Mouse (Mus musculus) A20 (cell line): ENCODE measurements around the gene Pak3.
A peak's percentile ranks its signal among the peaks of the same experiment; 100 is the strongest.

Experiments
- DNase-seq: peaks from one replicate; pipeline ENCODE4 v3.0.0-alpha.2; 2011; ENCODE audit warnings: low read depth, low spot score

Gene Pak3

DNA sequence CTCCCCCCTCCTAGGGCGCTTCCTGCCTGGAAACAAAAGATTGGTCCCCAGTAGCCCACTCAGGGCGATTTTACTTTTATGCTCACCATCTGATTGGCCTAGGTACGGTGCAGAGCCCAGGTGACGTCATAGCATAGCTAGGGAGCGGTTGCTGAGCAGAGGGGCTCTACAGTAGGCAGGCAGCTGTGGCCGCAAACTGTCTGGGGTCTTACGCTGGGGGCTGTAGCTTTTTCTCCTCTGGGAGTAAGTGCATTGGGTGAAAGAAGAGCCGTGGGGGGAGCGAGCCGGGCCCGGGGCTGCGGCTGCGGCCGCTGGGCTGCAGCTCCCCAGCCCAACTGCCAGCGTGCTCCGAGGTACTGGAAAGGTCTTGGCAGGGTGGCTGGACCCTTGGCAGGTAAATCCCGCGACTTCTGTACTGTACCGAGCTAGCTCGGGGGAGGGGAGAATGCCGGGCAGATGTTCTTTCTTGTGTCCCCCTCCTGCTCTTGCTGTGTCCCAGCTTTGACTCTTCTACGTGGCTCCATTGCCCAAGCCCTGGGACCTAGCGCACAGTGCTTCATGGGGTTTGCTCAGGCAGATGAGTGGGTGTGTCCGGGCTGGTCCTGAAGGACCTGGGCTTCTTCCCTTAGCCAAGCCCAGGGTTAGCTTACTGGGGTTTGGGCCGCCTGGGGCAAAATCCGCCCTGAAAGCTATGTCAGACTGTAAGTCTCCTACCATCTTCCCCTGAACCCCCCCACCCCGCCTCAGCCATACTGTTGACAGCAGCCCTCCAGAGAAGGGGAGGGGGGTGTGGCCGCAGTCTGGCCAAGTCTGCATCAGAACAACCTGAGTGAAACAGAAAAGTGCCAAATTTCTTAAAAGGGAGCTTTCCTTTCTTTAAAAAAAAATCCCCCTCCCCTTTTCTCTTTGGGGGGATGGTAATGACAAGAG is 146.1 kb downstream of the Pak3 start:
- DNase-seq = no peak

DNA sequence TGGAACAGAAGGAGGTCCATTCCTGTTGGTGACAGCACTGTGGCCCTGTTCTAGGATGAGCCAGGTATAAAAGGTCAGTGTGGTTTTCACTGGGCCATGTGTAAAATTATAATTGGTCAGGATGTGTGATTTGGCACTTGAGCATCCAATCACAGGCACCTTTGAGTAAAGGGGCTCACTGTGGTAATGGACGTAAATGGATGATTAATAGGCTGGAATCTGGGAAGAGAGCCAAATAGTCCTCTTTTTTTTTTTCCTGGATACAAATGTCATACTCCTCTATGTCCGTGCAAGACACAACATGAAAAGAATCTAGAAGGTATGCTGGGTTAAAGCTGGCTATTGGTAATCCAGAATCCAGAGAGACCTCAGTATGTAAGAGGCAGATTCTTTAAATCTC is 147.4 kb downstream of the Pak3 start:
- no peak for DNase-seq

DNA sequence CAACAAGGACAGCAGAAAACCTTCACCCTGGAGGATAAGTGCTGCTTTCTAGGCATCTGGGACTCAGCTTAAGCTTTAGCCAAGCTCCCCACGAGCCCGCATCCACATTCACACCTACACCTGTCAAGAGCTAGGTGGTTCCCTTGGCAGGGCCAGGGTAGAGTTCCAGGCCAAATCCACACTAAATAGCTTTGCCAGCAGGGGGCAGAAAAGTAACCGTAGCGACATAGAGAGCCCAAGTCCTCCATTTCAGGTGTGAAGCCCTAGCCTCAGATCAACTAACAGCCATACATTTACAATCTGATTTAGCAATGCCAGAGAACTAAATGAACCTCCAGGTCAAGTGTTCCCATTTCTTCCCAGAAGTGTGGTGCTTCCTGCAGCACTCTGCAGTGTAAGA is 148.6 kb downstream of the Pak3 start:
- no peak for DNase-seq

- no peak for DNase-seq
Observed at GRCm38 (mm10) chrX:143668242-143668641, 149.9 kb downstream of the Pak3 start.

DNA sequence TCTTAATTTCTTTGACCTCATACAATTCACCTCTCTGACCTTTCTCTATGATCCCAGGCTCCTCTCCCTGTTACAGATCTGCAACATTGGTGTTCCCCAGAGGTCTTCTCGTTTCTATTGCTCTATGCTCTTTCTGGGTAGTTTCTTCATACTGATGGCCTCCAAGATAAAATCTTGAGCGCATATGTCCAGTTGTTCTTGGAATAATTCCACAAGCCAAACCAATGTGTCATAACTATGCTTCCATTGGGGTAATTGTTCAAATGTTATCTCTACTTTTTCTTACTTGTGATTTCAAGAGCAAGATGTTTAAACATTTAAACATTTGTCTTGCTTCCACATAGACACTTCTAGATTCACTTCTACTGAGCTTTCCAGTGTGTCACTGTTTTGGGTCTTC is 160.2 kb downstream of the Pak3 start:
- no peak for DNase-seq

- no peak for DNase-seq
Observed at GRCm38 (mm10) chrX:143722250-143722649, 203.9 kb downstream of the Pak3 start.

DNA sequence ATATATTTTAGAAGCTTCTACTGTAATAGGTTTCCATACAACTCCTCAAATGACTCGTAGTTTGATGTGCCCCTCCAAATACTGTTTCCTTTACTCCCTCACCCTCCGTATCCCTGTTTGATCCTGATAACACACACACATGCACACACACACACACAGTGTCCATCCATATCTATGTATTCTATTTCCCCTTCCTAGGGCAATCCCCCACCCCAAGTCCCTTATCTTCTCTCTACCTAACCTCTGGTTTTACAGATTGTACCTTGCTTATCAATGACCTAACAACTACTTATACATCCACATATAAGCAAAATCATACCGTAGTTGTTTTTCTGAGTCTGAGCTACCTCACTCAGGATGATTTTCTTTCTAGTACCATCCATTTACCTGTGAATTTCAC is 207.0 kb downstream of the Pak3 start:
- no peak for DNase-seq

DNA sequence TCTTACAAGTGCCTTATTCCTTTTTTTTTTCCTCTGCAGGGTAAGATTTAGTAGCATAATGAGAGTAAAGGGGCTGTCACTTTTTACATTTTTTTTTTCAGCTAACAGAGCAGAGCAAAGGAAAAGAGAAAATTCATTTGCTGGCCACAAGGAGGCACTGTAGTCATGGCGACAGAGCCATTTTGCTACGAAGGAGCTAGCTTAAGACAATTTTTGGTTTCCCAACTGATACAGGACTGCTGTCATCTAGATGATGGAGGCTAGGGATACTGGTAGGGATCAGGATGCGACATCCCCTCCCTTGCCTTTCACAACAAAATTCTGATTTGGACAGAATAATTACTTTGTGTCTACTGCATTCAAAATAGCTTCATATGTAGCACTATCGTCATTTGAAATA is 217.6 kb downstream of the Pak3 start:
- peak; percentile 2 for DNase-seq

DNA sequence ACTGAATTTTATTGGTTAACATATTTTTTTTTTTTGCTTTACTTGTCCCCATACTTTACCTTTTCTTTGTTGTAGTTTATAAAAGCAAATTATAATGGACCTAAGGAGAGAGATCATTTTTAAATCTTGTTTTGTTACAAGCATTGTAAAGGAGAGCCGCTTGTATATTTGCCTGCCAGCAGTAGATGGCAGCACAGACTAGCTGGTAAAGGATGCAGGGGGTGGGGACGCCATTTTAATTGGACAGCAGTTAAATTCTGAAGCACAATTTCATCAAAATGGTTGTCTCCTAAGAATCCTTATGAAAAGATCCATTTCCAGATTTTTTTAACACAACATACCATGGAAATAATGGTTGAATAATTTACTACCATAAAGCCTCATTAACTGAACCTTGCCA is 220.8 kb downstream of the Pak3 start:
- DNase-seq = peak; percentile 10

DNA sequence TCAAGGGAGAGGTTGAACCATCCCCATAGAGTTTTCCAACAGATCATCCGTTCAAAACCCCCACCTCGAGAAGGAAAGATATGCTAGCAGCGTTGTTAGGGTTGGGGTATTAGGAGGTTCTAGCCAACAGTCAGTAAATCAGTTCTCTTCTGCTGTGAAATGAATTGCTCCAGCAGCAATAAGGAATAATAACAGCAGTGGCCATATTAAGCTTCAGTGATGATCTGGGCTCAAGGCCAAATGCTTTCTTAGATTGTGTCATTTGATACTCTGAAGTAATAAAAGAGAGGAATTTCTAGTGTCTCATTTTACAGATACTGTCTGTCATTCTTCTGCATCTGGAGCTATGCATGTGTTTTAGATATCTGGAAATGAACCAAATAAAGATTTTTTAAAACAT is 244.2 kb downstream of the Pak3 start:
- no peak for DNase-seq

- no peak for DNase-seq
Observed at GRCm38 (mm10) chrX:143815948-143816347, 297.6 kb downstream of the Pak3 start.

- DNase-seq = no peak
Observed at GRCm38 (mm10) chrX:143818961-143819360, 300.6 kb downstream of the Pak3 start.

GRCm38 (mm10) chrX:143826521-143826920 is 308.1 kb downstream of the Pak3 start:
- DNase-seq = no peak

- no peak for DNase-seq
Observed at GRCm38 (mm10) chrX:143827212-143827611, 308.8 kb downstream of the Pak3 start, which contains the start of gene Capn6. TSS of gene Capn6 (minus strand) at chrX:143827414.

DNA sequence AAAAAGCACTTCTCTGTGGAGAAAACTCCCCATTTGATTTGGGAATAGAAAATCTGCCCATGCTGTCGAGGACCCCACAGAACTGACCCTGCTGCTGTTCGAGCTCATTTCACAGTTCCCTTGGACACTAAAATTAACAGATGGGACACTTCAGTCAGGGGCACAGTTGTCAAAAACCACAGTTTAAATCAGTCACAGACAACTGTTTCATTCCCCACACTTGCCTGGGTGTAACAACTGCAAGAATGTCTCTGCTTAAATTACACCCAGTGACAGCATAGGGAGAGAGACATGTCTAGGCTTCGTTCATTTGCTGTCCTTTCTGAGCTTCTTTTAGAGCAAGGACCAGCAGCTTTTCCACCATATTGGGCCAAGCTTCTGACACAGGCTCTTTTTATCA is 328.2 kb downstream of the Pak3 start:
- no peak for DNase-seq
